Mouse (Mus musculus) lung, postnatal 0 days (tissue): ENCODE results near the gene Top2a.

Experiments
- CTCF ChIP-seq: IDR thresholded peaks from 2 replicates; pipeline ENCODE4 v1.5.1; 2016; ENCODE audit warnings: antibody characterized with exemption, mild to moderate bottlenecking
- EP300 ChIP-seq: IDR thresholded peaks from 2 replicates; pipeline ENCODE4 v1.6.1; 2016; ENCODE audit warnings: antibody characterized with exemption, mild to moderate bottlenecking, control low read depth

DNA sequence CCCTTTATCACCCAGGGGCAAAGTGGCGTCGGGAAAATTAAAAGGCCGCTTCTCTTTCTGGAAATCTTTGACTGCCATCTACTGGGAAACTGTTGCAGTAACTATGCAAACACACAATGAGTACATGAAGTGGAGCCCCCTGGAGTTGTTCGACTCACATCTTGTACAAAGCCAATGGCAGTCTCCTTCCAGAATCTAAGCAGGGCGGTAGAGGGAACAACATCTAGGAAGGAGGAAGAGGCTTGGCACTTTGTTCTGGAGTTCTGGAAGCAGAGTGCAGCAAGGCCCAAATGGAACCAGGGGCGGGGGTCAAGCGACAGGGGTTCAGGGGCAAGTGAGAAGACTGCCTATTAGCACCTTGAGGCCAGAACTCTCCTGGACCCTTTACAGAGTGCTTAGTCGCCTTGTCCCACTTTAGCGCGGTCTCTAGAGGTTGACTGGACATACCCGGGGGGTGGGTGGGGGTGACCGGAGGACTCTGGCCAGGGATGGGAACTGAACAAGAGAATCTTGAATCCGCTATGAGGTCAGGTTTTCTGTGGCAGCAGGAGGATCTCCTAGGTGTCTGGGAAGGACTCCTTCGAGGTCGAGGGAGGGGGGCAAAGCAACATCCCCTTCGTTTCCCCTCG is 16.5 kb upstream of the Top2a start:
- 0 out of 2 replicates have a peak, but pooled peaks have one; percentile 10 for TF ChIP-seq EP300
- peak; percentile 82 for TF ChIP-seq CTCF
